Mouse (Mus musculus): Measurements from ENCODE around the gene Ccdc77.
"Not testable (repeated sequence)": the region's sequence is repeated elsewhere in the genome, so short reads cannot be mapped to it uniquely, and the experiment has no call there.

Ccdc77 gene

GRCm38 (mm10) chr6:120309338-120309737 is 54.8 kb downstream of the Ccdc77 start:
- no peak for DNase-seq

- no peak for DNase-seq
These were observed 57.1 kb downstream of the Ccdc77 start for GRCm38 (mm10) chr6:120306859-120307594.

DNA sequence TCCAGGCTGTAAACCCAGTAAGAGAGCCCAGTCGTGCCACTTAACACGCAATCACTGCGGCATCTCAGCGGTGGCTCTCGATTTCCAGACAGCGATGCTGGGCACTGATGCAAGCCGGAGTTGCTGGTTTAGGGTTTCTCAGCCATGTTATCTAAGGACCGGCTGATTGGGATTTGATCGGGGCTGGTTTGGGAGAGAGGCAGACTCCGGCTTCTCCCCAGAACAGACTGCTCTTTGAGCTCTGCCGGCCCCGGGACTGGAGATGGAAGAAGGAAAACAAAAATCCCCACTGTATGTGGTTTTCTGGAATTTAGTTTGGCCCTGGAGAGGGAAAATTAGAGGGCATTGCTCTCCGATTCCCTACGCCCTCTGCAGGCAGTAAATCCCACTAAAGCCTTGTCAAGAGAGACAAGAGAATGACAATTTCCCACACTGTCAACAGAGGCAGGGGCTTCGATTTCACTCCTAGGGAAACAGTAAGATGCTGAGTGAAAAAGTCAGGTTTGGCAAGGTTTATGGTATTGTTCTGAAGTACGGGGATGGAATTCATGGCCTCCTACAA is 61.3 kb downstream of the Ccdc77 start:
- DNase-seq: peak; percentile 48

DNA sequence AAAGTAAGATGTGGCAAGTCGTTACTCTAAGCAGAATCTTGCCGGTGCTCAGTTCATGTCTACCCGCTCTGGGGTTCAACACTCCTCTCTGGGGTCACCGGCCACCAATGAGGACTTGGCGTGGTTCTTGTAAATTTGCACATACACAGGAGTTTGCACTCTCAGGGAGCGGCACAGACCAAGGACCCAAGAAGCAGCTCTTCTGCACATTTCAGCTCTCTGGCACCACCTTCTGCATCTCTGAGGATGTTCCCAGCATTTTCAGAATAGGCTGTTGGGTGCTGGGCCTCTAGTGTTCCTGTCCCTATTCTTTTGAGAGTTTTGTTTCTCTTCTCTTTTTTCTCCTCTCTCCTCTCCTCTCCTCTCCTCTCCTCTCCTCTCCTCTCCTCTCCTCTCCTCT is 63.0 kb downstream of the Ccdc77 start:
- peak; percentile 66 for DNase-seq

DNA sequence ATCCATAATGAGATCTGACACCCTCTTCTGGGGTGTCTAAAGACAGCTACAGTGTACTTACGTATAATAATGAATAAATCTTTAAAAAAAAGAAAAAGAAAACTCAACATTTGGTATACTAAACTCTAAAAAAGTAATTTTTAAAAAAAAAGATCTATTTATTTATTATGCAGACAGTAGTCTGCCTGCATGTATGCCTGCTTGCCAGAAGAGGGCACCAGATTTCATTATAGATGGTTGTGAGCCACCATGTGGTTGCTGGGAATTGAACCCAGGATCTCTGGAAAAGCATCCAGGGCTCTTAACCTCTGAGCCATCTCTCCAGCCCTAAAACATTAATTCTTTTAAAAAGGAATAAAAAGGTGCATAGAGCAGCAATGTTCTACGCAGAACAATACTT is 67.6 kb downstream of the Ccdc77 start:
- not testable (repeated sequence) for DNase-seq

GRCm38 (mm10) chr6:120294785-120295133 is 69.4 kb downstream of the Ccdc77 start:
- DNase-seq: no peak

GRCm38 (mm10) chr6:120294056-120294784 is 70.0 kb downstream of the Ccdc77 start, which contains the start of the genes D330020A13Rik and B4galnt3:
TSS of gene D330020A13Rik (plus strand) at chr6:120294364.
TSS of gene B4galnt3 (minus strand) at chr6:120294559.
- peak; percentile 64 for DNase-seq

- no peak for DNase-seq
These were observed 72.7 kb downstream of the Ccdc77 start for GRCm38 (mm10) chr6:120291396-120292009.

- no peak for DNase-seq
These were observed 74.7 kb downstream of the Ccdc77 start for GRCm38 (mm10) chr6:120289430-120289829.

DNA sequence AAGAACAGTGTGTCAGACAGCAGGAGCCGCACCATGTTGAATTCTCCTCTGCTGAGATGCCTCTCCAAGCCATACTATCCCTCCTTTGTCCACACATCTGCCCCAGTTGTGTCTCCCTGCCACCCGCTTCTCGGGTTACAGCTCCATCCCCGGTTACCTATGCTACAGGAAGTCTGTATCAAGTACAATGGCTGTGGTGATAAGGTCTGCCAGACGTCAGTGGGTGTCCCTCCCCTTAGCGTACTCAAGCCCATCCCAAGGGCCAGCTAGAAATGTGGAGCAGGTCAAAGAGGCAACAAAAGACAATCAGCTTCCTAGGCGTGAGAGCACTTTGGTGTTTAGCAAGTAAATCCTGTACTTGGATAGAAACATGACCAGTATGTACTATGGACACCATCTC is 75.6 kb downstream of the Ccdc77 start:
- DNase-seq: no peak

GRCm38 (mm10) chr6:120287279-120287678 is 76.9 kb downstream of the Ccdc77 start:
- no peak for DNase-seq

DNA sequence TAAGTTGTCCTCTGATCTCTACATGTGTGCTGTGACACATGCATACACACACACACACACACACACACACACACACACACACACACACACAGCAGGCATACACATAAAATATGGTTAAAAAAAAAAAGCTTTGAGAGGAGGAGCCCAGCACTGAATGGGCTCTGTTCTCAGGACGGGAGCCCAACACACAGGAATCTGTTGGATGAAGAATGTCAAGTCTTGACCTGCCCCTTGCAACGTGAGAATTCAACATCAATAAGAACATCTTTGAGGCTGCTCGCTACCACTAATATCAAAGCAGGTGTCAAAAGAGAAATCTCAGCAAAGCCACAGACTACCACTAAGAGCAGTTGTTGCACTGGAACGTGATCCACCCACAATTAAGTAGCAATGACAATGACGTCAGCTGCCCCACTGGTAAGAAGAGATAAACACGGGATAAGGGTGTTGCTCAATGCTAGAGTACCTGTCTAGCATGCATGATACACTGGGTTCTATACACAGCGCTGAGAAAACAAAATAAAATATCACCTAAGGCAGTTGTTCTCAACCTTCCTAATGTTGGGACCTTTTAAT is 87.2 kb downstream of the Ccdc77 start:
- no peak for DNase-seq

DNA sequence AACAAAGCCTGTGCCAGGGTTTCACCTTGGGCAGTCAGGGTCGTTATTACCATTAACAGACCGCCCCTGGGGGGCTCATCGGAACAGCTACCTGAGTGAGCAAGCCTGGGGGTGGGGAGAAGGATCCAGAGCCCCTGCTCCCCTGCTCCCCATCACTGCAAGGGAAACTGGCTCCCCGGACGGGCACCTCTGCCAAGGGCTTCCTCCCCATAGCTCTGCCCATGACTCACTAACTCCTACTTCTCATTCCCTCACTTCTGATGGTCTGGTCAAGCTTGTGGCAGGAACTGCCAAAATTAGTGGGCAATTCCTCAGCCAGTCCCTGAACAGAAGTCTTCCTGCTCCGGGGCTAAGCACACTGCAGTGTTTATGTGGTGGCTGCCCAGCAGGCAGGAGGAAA is 88.9 kb downstream of the Ccdc77 start:
- no peak for DNase-seq

- no peak for DNase-seq
These were observed 89.3 kb downstream of the Ccdc77 start for GRCm38 (mm10) chr6:120274887-120275286.
